8 mouse cellular contexts compared by ENCODE assay signal in the genomic region with DNA sequence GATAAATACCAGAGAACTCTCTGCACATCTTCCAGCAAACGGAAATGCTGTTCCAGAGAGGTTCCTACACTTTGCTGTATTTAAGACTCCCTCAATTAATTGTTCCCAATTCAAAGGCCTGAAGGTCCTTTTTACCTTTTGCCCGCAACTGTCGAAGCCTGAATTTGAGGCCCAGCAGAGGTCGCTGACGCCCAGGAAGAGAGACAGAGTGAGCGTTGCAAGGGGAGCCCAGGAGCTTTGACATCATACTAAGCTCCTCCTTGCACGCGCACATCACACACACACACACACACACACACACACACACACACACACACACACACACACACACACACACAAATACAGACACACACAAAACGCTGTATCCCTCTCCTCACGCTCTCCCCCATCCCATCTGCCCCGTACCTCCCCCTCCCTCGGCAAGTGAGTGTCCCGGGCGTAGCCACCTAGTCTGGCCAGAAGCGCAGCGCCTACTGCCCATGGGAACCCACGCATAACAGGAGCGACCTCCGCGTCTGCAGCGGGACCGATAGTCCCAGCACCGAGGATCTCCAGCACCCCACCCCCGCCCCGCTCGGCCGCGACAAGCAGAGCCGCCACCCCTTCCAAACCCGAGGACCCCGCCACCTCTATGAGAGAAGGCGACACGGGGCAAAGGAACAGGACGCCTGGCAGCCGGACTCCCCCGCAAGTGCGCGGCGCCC. TPM values are rescaled to one million over a fixed set of nuclear protein-coding genes. Genes with fewer than 3 reads are reported as not detected.
DNase-seq lines count a peak whose midpoint lies in the region; ATAC-seq lines count a peak whose summit lies in the region.

A gene (plus strand): TSS at position 316 of the 704 bp plus-strand sequence.

- H3K4me1 ChIP-seq in forebrain, embryonic 10.5 days: peaks cover 25% of the 10 kb centered on the region
- H3K4me1 ChIP-seq in heart, embryonic 15.5 days (replicated peaks): peaks cover 15% of the 10 kb centered on the region
- peaks cover 9% of the 10 kb centered on the region for H3K4me1 ChIP-seq in liver, embryonic 13.5 days (replicated peaks)
- peaks cover 9% of the 10 kb centered on the region for H3K4me1 ChIP-seq in stomach, embryonic 16.5 days (ENCODE audit: control insufficient read depth, insufficient read depth, low read length)

- peaks cover 4% of the 10 kb centered on the region; the same call in 1 of the 2 replicates for H3K27me3 ChIP-seq in forebrain, embryonic 10.5 days (ENCODE audit: poor library complexity, severe bottlenecking)
- H3K27me3 ChIP-seq in heart, embryonic 15.5 days: no peaks in the 10 kb centered on the region
- peaks cover 39% of the 10 kb centered on the region for H3K27me3 ChIP-seq in liver, embryonic 13.5 days
- no peaks in the 10 kb centered on the region for H3K27me3 ChIP-seq in stomach, embryonic 16.5 days (ENCODE audit: control insufficient read depth, insufficient read depth, low read length)

- peak within 1 kb of the TSS; percentile 85 for H3K4me3 ChIP-seq in forebrain, embryonic 10.5 days
- peak within 1 kb of the TSS; percentile 73 for H3K4me3 ChIP-seq in heart, embryonic 15.5 days
- H3K4me3 ChIP-seq in liver, embryonic 13.5 days (replicated peaks): peak within 1 kb of the TSS; percentile 61
- peak within 1 kb of the TSS; percentile 83 for H3K4me3 ChIP-seq in stomach, embryonic 16.5 days (replicated peaks; ENCODE audit: low read length)

- peak within 1 kb of the TSS; percentile 93 for H3K4me2 ChIP-seq in heart, embryonic 15.5 days
- H3K4me2 ChIP-seq in liver, embryonic 13.5 days: peak within 1 kb of the TSS; percentile 81
- H3K4me2 ChIP-seq in stomach, embryonic 16.5 days (ENCODE audit: low read depth, low read length): peak within 1 kb of the TSS; percentile 89

- ATAC-seq in heart, embryonic 15.5 days (replicated peaks; ENCODE audit: insufficient number of reproducible peaks, insufficient read depth, low FRiP score, low read depth): peak; percentile 69
- ATAC-seq in liver, embryonic 13.5 days (ENCODE audit: low read depth): peak; percentile 34; the same call in 1 of the 2 replicates
- ATAC-seq in stomach, embryonic 16.5 days (ENCODE audit: insufficient read depth, low FRiP score): peak; percentile 82

- H3K9ac ChIP-seq in heart, embryonic 15.5 days: peak within 1 kb of the TSS; percentile 77
- peak within 1 kb of the TSS; percentile 36 for H3K9ac ChIP-seq in liver, embryonic 13.5 days
- peak within 1 kb of the TSS; percentile 90 for H3K9ac ChIP-seq in stomach, embryonic 16.5 days (ENCODE audit: low read length)

- H3K27ac ChIP-seq in forebrain, embryonic 10.5 days: peak within 1 kb of the TSS; percentile 94
- H3K27ac ChIP-seq in heart, embryonic 15.5 days: peak within 1 kb of the TSS; percentile 78
- H3K27ac ChIP-seq in liver, embryonic 13.5 days: no peak within 1 kb of the TSS
- peak within 1 kb of the TSS; percentile 20 for H3K27ac ChIP-seq in stomach, embryonic 16.5 days (ENCODE audit: low read length)

- WGBS in forebrain, embryonic 10.5 days: under 1% methylated on average over 37 of the region's 39 CpGs
- WGBS in heart, embryonic 15.5 days: under 1% methylated on average over 39 of the region's 39 CpGs
- WGBS in liver, embryonic 13.5 days (ENCODE audit: insufficient replicate concordance): under 1% methylated on average over 39 of the region's 39 CpGs
- WGBS in stomach, embryonic 16.5 days: under 1% methylated on average over 35 of the region's 39 CpGs

- H3K9me3 ChIP-seq in forebrain, embryonic 10.5 days: no peaks in the 10 kb centered on the region
- H3K9me3 ChIP-seq in heart, embryonic 15.5 days (replicated peaks): no peaks in the 10 kb centered on the region
- H3K9me3 ChIP-seq in liver, embryonic 13.5 days (replicated peaks): no peaks in the 10 kb centered on the region
- no peaks in the 10 kb centered on the region for H3K9me3 ChIP-seq in stomach, embryonic 16.5 days (replicated peaks; ENCODE audit: control insufficient read depth, low read length)

- no peaks in the 10 kb centered on the region for H3K36me3 ChIP-seq in forebrain, embryonic 10.5 days (replicated peaks)
- no peaks in the 10 kb centered on the region for H3K36me3 ChIP-seq in heart, embryonic 15.5 days
- no peaks in the 10 kb centered on the region for H3K36me3 ChIP-seq in liver, embryonic 13.5 days
- no peaks in the 10 kb centered on the region for H3K36me3 ChIP-seq in stomach, embryonic 16.5 days (ENCODE audit: control insufficient read depth, insufficient read depth, low read length)

- DNase-seq in spleen, adult 18-20 months: peak; percentile 40 to 71
- DNase-seq in spleen, adult 12 weeks (ENCODE audit: low spot score): no peak
- DNase-seq in forebrain, embryonic 10.5 days (ENCODE audit: extremely low spot score, low spot score): peak; percentile 83
- peak; percentile 76 to 84 for DNase-seq in kidney, postnatal 25 days
- DNase-seq in liver, embryonic 13.5 days: peak; percentile 11
- peak; percentile 27 to 56 for DNase-seq in natural killer cell, adult 2 months (ENCODE audit: low spot score in 2 of 2)

RNA-seq across cellular contexts. Expression of the gene that starts here (rescaled TPM):
- 1.3 and 1.6 TPM in 2 replicates for polyA plus RNA-seq in forebrain, embryonic 10.5 days (2016; fragmentation: Nextera tagmentation; extraction: Ambion mirVana)
- 0.74 and 0.86 TPM in 2 replicates for polyA plus RNA-seq in heart, embryonic 15.5 days (2015; fragmentation: Nextera tagmentation; extraction: Ambion mirVana)
- 0.10 and 0.14 TPM in 2 replicates for polyA plus RNA-seq in liver, embryonic 13.5 days (2015; fragmentation: Nextera tagmentation; extraction: Ambion mirVana)
- polyA plus RNA-seq in stomach, embryonic 16.5 days (2015; fragmentation: Nextera tagmentation; extraction: Ambion mirVana): 1.3 and 1.4 TPM in 2 replicates

Comparison
In these comparisons a context has a peak if more than half of its experiments do, and no peak if none do; other contexts are left out.
1. Peak in ATAC-seq, H3K4me3 ChIP-seq, H3K27ac ChIP-seq, H3K9ac ChIP-seq and H3K4me2 ChIP-seq in heart, embryonic 15.5 days; RNA of the gene not detected or under 1 TPM.
2. Peak in DNase-seq, ATAC-seq, H3K4me3 ChIP-seq, H3K9ac ChIP-seq and H3K4me2 ChIP-seq in liver, embryonic 13.5 days; RNA of the gene not detected or under 1 TPM.
3. H3K9ac ChIP-seq: peak in every context shown above with its lines; median percentile 90 in stomach, embryonic 16.5 days; 77 in heart, embryonic 15.5 days; 36 in liver, embryonic 13.5 days.